Mouse (Mus musculus): Measurements from ENCODE around the gene Enam.

DNA sequence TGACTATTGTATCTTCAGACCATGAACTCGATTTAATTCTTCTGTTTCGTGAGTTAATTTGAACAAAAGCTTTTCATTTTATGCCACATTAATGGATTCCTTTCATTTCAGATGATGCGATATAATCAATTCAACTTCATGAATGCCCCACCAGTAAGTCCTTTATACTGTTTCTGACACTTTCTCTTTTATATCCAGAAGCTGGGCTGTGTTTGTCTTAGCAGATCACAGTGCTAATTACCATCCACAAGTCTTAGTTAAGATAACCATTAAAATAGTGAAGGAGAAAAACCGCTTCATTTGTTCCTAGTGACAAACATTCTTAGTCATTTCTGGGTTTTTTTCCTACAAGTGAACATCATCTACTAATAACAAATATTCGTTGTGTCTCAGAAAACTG, 3.3 kb downstream of the Enam start:
- no peak for TF ChIP-seq CTCF (IDR thresholded peaks at IDR 0.05; ENCODE audit: extremely low read depth, insufficient read depth, insufficient read length, insufficient replicate concordance)
- TF ChIP-seq POLR2A (IDR thresholded peaks at IDR 0.05; ENCODE audit: low read depth, low read length): no peak

All from spleen, adult 2 months (tissue).